Mouse (Mus musculus) ES-CJ7 (cell line): ENCODE data around the gene Sparc.

ENCODE experiments used
- DNase-seq: peaks from one replicate; pipeline ENCODE4 v3.0.0; 2011; ENCODE audit warnings: low read depth, low spot score

Sparc gene

GRCm38 (mm10) chr11:55405601-55406469 is 17.1 kb downstream of the Sparc start:
- DNase-seq = no peak

DNA sequence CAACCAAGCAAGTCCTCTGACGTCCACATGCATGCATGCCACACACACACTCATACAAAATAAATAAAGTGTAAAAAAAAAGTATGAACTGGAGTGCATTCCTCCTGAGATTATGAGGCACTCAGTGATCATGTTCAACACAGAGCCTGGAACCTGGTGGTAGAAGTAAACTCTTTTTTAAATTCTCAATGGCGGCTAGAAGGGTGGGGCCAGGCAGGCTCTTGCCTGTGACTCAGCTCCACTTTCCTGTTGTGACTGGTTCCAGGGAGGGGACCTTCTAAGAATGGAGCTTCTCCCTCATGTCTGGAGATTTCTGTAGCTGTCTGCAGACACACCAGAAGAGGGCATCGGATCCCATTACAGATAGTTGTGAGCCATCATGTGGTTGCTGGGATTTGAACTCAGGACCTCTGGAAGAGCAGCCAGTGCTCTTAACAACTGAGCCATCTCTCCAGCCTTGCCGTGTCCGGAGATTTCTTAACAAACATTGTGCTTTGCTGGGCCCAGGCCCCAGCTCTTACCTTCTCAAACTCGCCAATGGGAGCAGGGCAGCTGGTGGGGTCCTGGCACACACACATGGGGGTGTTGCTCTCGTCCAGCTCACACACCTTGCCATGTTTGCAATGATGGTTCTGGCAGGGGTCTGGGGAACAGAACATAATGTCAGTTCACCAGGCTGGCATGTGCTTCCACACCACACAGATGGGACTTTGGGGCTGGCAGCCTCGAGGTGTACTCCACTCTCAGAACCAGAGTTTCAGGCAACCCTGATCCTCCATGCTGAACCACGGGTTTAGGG is 18.1 kb downstream of the Sparc start:
- peak; percentile 56 for DNase-seq

- no peak for DNase-seq
Observed at GRCm38 (mm10) chr11:55400863-55401262, 22.1 kb downstream of the Sparc start.

- no peak for DNase-seq
Observed at GRCm38 (mm10) chr11:55398371-55398770, 24.6 kb downstream of the Sparc start.

- DNase-seq = no peak
Observed at GRCm38 (mm10) chr11:55397441-55397840, 25.5 kb downstream of the Sparc start.

DNA sequence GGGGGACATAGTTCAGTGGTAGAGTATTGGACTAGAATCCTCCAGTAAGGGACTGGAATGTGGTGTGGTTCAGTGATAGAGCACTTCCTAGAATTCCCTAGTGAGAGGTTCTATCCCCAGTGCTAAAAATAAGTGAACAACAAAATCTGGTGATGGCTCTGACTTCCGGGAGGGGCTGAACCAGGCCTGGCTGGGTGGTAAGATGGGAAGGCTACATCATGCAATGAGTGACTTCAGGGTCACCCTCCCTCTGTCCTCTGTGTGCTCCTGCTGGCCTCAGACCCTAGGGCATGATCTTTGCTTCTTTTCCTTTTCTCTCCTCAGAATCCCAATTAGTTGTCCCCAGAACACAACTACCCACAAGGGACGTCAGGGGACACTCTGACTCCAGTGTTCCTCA is 25.9 kb downstream of the Sparc start:
- DNase-seq = no peak

GRCm38 (mm10) chr11:55395073-55395642 is 27.8 kb downstream of the Sparc start:
- DNase-seq = no peak

GRCm38 (mm10) chr11:55394592-55394991 is 28.4 kb downstream of the Sparc start:
- no peak for DNase-seq

DNA sequence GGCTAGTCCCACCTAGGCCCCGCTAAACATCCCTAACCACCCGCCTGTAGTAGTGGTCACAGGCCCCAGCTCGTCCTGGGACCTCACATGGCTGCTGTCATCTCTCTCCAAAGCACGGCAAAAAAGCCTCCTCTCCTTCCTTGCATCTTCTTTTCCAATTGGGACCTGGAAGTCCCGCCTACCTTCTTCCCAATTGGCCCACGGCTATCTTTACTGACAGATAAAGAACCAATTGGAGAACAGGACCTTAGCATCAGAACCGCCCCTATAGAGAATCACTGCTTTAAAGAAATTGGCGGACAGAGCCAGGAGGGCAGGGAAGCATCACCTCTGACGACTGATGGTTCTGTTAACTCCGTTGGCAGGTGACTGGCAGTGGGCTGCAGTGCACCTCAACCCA is 30.5 kb downstream of the Sparc start:
- peak; percentile 87 for DNase-seq

DNA sequence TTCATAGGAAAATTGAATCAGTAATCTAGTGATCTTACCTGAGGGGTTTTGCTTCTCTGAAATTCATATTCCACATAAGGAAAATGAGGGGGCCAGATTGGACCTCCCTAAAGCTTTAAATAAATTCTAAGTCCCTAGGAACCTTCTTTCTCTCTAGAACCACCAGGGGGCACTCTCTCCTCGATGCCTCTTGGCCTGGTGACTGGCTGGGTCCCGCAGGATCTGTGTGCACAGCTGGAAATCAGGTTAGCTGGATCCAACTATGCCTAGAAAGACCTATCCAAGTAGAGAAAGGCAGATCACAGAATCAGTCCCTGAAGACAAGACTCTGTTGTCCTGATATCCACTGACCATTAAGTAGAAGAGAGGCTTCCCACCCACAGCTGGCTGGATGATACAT is 33.2 kb downstream of the Sparc start:
- DNase-seq = peak; percentile 85

GRCm38 (mm10) chr11:55387576-55387975 is 35.4 kb downstream of the Sparc start:
- peak; percentile 92 for DNase-seq

GRCm38 (mm10) chr11:55386424-55387063 is 36.4 kb downstream of the Sparc start:
- peak; percentile 94 for DNase-seq

DNA sequence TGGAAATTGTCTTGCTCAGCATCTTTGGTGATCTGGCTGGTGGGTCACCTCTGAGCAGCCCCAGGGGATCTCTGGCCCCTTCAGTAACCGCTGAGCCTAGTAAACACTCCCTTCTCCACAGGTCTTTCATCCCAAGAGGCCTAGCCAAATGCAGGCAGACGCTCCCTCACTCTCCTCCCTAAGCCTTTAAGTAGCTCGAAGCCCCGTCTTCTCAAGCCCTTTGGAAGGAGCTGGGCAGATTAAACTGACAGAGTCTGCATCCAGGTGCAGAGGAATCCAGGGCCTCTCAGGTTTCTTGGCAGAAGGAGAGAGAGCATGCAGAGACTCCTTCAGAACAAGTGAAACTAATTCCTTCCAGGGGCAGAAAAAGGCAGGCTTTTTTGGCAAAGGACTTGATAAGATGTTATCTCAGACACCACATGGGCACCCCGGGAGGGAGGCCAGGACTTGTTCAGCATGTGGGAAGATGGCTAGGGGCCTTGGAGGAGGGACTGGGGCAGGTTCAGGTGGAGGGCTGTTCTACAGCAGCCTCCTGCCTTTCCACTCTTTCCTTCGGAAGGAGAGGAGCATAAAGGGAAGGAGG is 39.4 kb downstream of the Sparc start:
- no peak for DNase-seq

DNA sequence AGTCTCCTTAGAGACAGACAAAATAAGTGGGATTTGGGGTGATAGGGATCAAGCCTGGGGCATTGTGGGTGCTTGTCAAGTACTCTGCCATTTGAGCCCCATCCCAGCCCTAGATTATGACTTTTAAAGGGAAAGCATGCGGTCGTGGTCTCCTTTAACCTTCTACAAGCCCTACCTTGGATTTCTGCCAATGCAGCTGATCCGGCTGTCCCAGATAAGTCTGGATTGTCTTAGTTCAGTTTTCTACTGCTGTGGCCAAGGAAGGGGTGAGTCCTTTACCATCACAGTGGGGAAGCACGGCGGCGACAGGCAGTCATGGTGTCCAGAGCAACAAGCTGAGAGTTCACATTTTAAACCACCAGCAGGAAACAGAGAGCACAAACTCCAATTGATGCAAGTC is 42.1 kb downstream of the Sparc start:
- no peak for DNase-seq

DNA sequence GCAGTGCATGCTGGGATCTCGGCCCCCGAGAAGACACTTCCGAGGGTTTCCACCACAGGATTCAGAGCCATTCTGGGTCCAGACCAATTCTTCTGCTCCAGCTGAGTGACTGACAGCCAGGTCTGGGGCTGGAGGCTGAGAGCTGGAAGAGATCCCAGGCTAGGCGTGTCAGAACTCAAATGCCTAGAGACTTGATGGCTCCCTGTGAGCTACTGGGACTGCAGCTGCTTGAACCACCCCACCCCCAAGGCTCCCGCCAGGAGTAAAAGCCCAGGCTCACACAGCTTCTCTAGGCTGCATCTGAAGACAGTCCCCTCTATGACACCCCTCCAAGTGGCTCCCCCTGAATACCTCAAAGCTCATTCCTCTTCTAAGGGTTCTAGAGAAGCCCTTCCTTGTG is 44.6 kb downstream of the Sparc start:
- DNase-seq = no peak

DNA sequence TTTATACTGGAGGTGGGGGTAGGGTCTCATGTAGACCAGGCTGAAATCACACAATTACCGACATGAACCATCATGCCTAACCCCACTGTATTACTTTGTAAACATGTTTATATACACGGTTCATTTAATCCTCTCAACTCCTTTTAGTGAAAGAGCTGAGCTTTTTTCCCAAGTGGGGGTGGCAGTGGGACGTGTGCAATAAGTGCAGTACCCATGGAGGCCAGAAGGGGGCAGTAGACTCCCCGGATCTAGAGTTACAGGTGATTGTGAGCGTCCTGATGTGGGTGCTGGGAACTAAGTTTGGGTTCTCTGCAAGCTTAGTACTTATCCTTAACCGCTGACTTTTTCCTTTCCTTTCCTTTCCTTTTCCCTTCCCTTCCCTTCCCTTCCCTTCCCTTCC is 49.1 kb downstream of the Sparc start:
- peak; percentile 73 for DNase-seq

GRCm38 (mm10) chr11:55373373-55373772 is 49.6 kb downstream of the Sparc start:
- DNase-seq = no peak

DNA sequence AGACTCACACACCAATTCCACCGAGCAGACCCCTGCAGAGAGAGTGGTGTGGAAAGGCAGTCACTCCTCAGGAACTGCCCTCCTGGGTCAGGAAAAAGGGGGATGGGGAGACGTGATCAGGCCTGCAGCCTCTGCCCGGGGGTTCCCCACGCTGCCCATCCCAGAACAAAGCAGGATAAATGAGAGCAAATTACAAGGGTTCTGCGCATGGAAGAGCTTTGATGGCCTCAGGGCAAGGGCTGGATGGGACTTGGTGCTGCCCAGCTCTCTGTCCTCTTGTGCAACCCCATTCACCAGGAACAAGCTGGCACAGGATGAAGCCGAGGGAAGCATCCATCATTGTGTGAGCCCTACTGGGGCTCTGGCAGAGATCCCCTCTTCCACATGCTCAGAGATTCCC is 51.0 kb downstream of the Sparc start:
- DNase-seq = no peak

GRCm38 (mm10) chr11:55369093-55369471 is 53.9 kb downstream of the Sparc start:
- no peak for DNase-seq

- no peak for DNase-seq
Observed at GRCm38 (mm10) chr11:55368388-55369092, 54.4 kb downstream of the Sparc start.

- DNase-seq = no peak
Observed at GRCm38 (mm10) chr11:55367783-55368182, 55.2 kb downstream of the Sparc start.
